Mouse (Mus musculus): ENCODE measurements around the gene Ina. TPM values are rescaled to one million over a fixed set of nuclear protein-coding genes. Genes with fewer than 3 reads are reported as not detected.

Ina gene
- total and polyA plus RNA-seq, 3 experiments = 0.11 TPM; not detected in 2

DNA sequence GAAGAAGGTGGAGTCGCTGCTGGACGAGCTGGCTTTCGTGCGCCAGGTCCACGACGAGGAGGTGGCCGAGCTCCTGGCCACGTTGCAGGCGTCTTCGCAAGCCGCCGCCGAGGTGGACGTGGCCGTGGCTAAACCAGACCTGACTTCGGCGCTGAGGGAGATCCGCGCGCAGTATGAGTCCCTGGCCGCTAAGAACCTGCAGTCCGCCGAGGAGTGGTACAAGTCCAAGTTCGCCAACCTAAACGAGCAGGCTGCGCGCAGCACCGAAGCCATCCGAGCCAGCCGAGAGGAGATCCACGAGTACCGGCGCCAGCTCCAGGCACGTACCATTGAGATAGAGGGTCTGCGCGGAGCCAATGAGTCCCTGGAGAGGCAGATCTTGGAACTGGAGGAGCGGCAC is 898 bp downstream of the Ina start:
- no peaks in the 10 kb centered on the region for H3K4me1 ChIP-seq (ENCODE audit: insufficient read depth, low read depth, low read length)
- no peak for TF ChIP-seq CTCF (IDR thresholded peaks at IDR 0.05; ENCODE audit: low read depth, low read length)
- no peak for TF ChIP-seq TAL1 (conservative IDR thresholded peaks at IDR 0.05; ENCODE audit: low read depth, low read length)
- TF ChIP-seq GATA2 (IDR thresholded peaks at IDR 0.05; ENCODE audit: borderline replicate concordance, low read depth, low read length) = no peak
- no peak for TF ChIP-seq GATA1 (IDR thresholded peaks at IDR 0.05; ENCODE audit: borderline replicate concordance, low read length)
- no peak for TF ChIP-seq POLR2AphosphoS5 (IDR thresholded peaks at IDR 0.05; ENCODE audit: insufficient replicate concordance, low read depth, low read length)
- DNase-seq (ENCODE audit: low spot score) = no peak
- no peaks in the 10 kb centered on the region for H3K36me3 ChIP-seq (replicated peaks)
- peak overlapping the region; percentile 45 for H3K4me3 ChIP-seq (ENCODE audit: low read depth, low read length)
- H3K9me3 ChIP-seq (replicated peaks) = peaks cover 22% of the 10 kb centered on the region
- peaks cover 11% of the 10 kb centered on the region; the same call in 1 of the 2 replicates for H3K27me3 ChIP-seq (ENCODE audit: insufficient read depth, low read length)
- no peak for ATAC-seq (ENCODE audit: extremely low read depth, insufficient number of reproducible peaks, low FRiP score, poor library complexity, severe bottlenecking)

- no peaks in the 10 kb centered on the region for H3K4me1 ChIP-seq (ENCODE audit: insufficient read depth, low read depth, low read length)
- no peak overlapping the region for H3K4me3 ChIP-seq (ENCODE audit: low read depth, low read length)
- TF ChIP-seq CTCF (IDR thresholded peaks at IDR 0.05; ENCODE audit: low read depth, low read length) (no peak), GATA2 (IDR thresholded peaks at IDR 0.05; ENCODE audit: borderline replicate concordance, low read depth, low read length) (no peak), POLR2AphosphoS5 (IDR thresholded peaks at IDR 0.05; ENCODE audit: insufficient replicate concordance, low read depth, low read length) (no peak), GATA1 (IDR thresholded peaks at IDR 0.05; ENCODE audit: borderline replicate concordance, low read length) (no peak), TAL1 (conservative IDR thresholded peaks at IDR 0.05; ENCODE audit: low read depth, low read length) (no peak)
- H3K36me3 ChIP-seq (replicated peaks) = no peaks in the 10 kb centered on the region
- ATAC-seq (ENCODE audit: extremely low read depth, insufficient number of reproducible peaks, low FRiP score, poor library complexity, severe bottlenecking) (no peak), DNase-seq (ENCODE audit: low spot score) (no peak)
- peaks cover 22% of the 10 kb centered on the region for H3K9me3 ChIP-seq (replicated peaks)
- H3K27me3 ChIP-seq (ENCODE audit: insufficient read depth, low read length) = peaks cover 11% of the 10 kb centered on the region; the same call in 1 of the 2 replicates
Measured at GRCm38 (mm10) chr19:47015965-47016364, 1.5 kb downstream of the Ina start.

DNA sequence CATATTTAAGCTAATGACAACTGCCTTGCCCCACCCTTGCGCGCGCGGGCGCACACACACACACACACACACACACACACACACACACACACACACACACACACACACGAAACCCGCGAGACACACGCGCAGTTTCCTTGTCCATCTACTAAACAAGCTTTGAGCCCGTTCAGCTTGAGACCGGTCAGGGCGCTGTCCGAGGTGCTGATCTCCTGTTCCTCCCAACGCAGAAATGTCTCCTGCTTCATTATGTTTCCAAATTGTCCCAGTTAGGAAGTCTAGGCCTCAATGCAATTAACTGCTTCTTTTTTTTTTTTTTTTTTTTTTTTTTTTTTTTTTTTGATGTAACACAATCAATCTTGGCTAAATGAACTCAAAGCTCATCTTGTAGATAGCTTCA is 2.0 kb downstream of the Ina start:
- DNase-seq (ENCODE audit: low spot score) (peak; percentile 52), ATAC-seq (ENCODE audit: extremely low read depth, insufficient number of reproducible peaks, low FRiP score, poor library complexity, severe bottlenecking) (no peak)
- Histone ChIP-seq H3K36me3 (replicated peaks) (no peaks in the 10 kb centered on the region), H3K4me3 (ENCODE audit: low read depth, low read length) (no peak overlapping the region), H3K4me1 (ENCODE audit: insufficient read depth, low read depth, low read length) (no peaks in the 10 kb centered on the region), H3K27me3 (ENCODE audit: insufficient read depth, low read length) (peaks cover 11% of the 10 kb centered on the region; the same call in 1 of the 2 replicates), H3K9me3 (replicated peaks) (peaks cover 22% of the 10 kb centered on the region)
- no peak for TF ChIP-seq GATA2 (IDR thresholded peaks at IDR 0.05; ENCODE audit: borderline replicate concordance, low read depth, low read length)
- TF ChIP-seq CTCF (IDR thresholded peaks at IDR 0.05; ENCODE audit: low read depth, low read length) = no peak
- no peak for TF ChIP-seq TAL1 (conservative IDR thresholded peaks at IDR 0.05; ENCODE audit: low read depth, low read length)
- TF ChIP-seq POLR2AphosphoS5 (IDR thresholded peaks at IDR 0.05; ENCODE audit: insufficient replicate concordance, low read depth, low read length) = no peak
- TF ChIP-seq GATA1 (IDR thresholded peaks at IDR 0.05; ENCODE audit: borderline replicate concordance, low read length) = no peak

- H3K36me3 ChIP-seq (replicated peaks) = no peaks in the 10 kb centered on the region
- ATAC-seq (ENCODE audit: extremely low read depth, insufficient number of reproducible peaks, low FRiP score, poor library complexity, severe bottlenecking) (no peak), DNase-seq (ENCODE audit: low spot score) (no peak)
- peaks cover 9% of the 10 kb centered on the region; the same call in 1 of the 2 replicates for H3K27me3 ChIP-seq (ENCODE audit: insufficient read depth, low read length)
- H3K9me3 ChIP-seq (replicated peaks) = peaks cover 22% of the 10 kb centered on the region
- no peaks in the 10 kb centered on the region for H3K4me1 ChIP-seq (ENCODE audit: insufficient read depth, low read depth, low read length)
- no peak overlapping the region for H3K4me3 ChIP-seq (ENCODE audit: low read depth, low read length)
- TF ChIP-seq POLR2AphosphoS5 (IDR thresholded peaks at IDR 0.05; ENCODE audit: insufficient replicate concordance, low read depth, low read length) = no peak
- no peak for TF ChIP-seq TAL1 (conservative IDR thresholded peaks at IDR 0.05; ENCODE audit: low read depth, low read length)
- no peak for TF ChIP-seq CTCF (IDR thresholded peaks at IDR 0.05; ENCODE audit: low read depth, low read length)
- no peak for TF ChIP-seq GATA1 (IDR thresholded peaks at IDR 0.05; ENCODE audit: borderline replicate concordance, low read length)
- no peak for TF ChIP-seq GATA2 (IDR thresholded peaks at IDR 0.05; ENCODE audit: borderline replicate concordance, low read depth, low read length)
Measured at GRCm38 (mm10) chr19:47017831-47018230, 3.3 kb downstream of the Ina start.

DNA sequence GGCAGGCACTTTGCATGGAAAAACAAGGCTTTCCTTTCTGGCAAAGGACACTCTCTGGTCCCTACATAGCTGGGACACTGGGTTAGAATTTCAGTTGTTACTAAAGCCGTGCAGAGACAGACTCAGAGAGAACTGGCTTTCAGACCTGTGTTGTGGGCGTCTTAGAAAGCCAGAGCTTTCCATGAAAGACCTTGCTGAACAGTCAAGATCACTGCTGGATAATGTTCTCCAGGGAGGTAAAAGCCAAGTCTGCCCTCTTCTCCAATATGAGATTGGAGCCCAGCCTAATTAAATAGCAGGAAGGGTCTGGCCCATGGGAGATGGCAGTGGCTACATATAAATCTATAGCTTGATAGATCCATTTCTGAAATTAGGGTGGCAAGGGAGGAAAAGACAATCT is 3.8 kb downstream of the Ina start:
- H3K9me3 ChIP-seq (replicated peaks) = peaks cover 22% of the 10 kb centered on the region
- no peaks in the 10 kb centered on the region for H3K36me3 ChIP-seq (replicated peaks)
- peaks cover 13% of the 10 kb centered on the region for H3K27me3 ChIP-seq (ENCODE audit: insufficient read depth, low read length)
- no peak for ATAC-seq (ENCODE audit: extremely low read depth, insufficient number of reproducible peaks, low FRiP score, poor library complexity, severe bottlenecking)
- no peaks in the 10 kb centered on the region for H3K4me1 ChIP-seq (ENCODE audit: insufficient read depth, low read depth, low read length)
- TF ChIP-seq GATA1 (IDR thresholded peaks at IDR 0.05; ENCODE audit: borderline replicate concordance, low read length) (no peak), TAL1 (conservative IDR thresholded peaks at IDR 0.05; ENCODE audit: low read depth, low read length) (no peak), GATA2 (IDR thresholded peaks at IDR 0.05; ENCODE audit: borderline replicate concordance, low read depth, low read length) (no peak), POLR2AphosphoS5 (IDR thresholded peaks at IDR 0.05; ENCODE audit: insufficient replicate concordance, low read depth, low read length) (no peak), CTCF (IDR thresholded peaks at IDR 0.05; ENCODE audit: low read depth, low read length) (no peak)
- no peak for DNase-seq (ENCODE audit: low spot score)
- H3K4me3 ChIP-seq (ENCODE audit: low read depth, low read length) = no peak overlapping the region

DNA sequence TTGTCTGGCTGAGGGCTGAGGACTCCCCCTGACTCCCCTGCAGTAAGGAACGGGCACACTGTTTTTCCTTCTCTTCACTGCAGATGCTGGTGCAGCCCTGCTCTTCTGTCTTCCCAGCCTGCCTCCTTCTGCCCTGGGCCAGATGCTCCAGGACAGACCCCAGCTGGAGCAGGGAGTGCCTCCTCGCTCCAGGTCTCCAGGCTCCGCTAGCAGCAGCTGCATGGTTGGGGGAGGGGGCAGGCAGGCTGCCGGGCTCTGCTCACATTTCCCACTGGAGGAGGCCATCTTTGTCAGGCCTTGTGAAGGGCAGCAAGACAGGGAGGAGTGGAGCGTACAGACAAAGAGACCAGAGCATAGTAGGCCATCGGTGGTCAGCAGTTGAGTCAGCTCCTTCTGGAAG is 4.8 kb downstream of the Ina start:
- no peaks in the 10 kb centered on the region for H3K4me1 ChIP-seq (ENCODE audit: insufficient read depth, low read depth, low read length)
- DNase-seq (ENCODE audit: low spot score) (no peak), ATAC-seq (ENCODE audit: extremely low read depth, insufficient number of reproducible peaks, low FRiP score, poor library complexity, severe bottlenecking) (no peak)
- H3K36me3 ChIP-seq (replicated peaks) = no peaks in the 10 kb centered on the region
- H3K27me3 ChIP-seq (ENCODE audit: insufficient read depth, low read length) = peaks cover 20% of the 10 kb centered on the region
- H3K9me3 ChIP-seq (replicated peaks) = peaks cover 16% of the 10 kb centered on the region
- TF ChIP-seq GATA2 (IDR thresholded peaks at IDR 0.05; ENCODE audit: borderline replicate concordance, low read depth, low read length) (no peak), CTCF (IDR thresholded peaks at IDR 0.05; ENCODE audit: low read depth, low read length) (no peak), GATA1 (IDR thresholded peaks at IDR 0.05; ENCODE audit: borderline replicate concordance, low read length) (no peak), POLR2AphosphoS5 (IDR thresholded peaks at IDR 0.05; ENCODE audit: insufficient replicate concordance, low read depth, low read length) (no peak), TAL1 (conservative IDR thresholded peaks at IDR 0.05; ENCODE audit: low read depth, low read length) (no peak)
- no peak overlapping the region for H3K4me3 ChIP-seq (ENCODE audit: low read depth, low read length)

All from G1E (cell line).